Mouse (Mus musculus) neural tube, embryonic 12.5 days (tissue): ENCODE measurements at regions not wholly inside any gene's neighbourhood (a gene's known extent, or its start where the extent isn't known, plus 50 kb on each side); places are given as distances from the start of the nearest gene placed in this dataset.
"Not testable (repeated sequence)": the region's sequence is repeated elsewhere in the genome, so short reads cannot be mapped to it uniquely, and the experiment has no call there.

Experiments used
- ATAC-seq: fragments of 200-750 bp; cut with Nextera tagmentation; 2 replicates; pipeline ENCODE4 v1.8.0; 2017; ENCODE audit warnings: low read depth, mild to moderate bottlenecking, moderate TSS enrichment, moderate library complexity; ENCODE audit not compliant: low FRiP score
- H3K27ac ChIP-seq: fragments of 300-500 bp; sonication (generic); 2 replicates; pipeline ENCODE4 v1.5.1; 2016
- H3K27me3 ChIP-seq: fragments of 300-500 bp; sonication (generic); replicated peaks from 2 replicates; pipeline ENCODE4 v1.6.1; 2016; ENCODE audit warnings: mild to moderate bottlenecking
- H3K36me3 ChIP-seq: fragments of 300-500 bp; sonication (generic); 2 replicates; pipeline ENCODE4 v1.6.1; 2016; ENCODE audit warnings: mild to moderate bottlenecking
- H3K4me1 ChIP-seq: fragments of 300-500 bp; sonication (generic); 2 replicates; pipeline ENCODE4 v1.6.1; 2016
- H3K4me2 ChIP-seq: fragments of 300-500 bp; sonication (generic); replicated peaks from 2 replicates; pipeline ENCODE4 v1.6.1; 2016; ENCODE audit warnings: mild to moderate bottlenecking
- H3K4me3 ChIP-seq: fragments of 300-500 bp; sonication (generic); 2 replicates; pipeline ENCODE4 v1.5.1; 2016
- H3K9ac ChIP-seq: fragments of 300-500 bp; sonication (generic); 2 replicates; pipeline ENCODE4 v1.6.1; 2016; ENCODE audit warnings: mild to moderate bottlenecking
- H3K9me3 ChIP-seq: fragments of 300-500 bp; sonication (generic); 2 replicates; pipeline ENCODE4 v1.6.1; 2016; ENCODE audit warnings: mild to moderate bottlenecking
- WGBS: fragments of 180-500 bp; shearing (Covaris S2); methylation state at CpG from one replicate; pipeline ENCODE4 v1.1.7; 2016; 5-methylcytosine and 5-hydroxymethylcytosine counted together

DNA sequence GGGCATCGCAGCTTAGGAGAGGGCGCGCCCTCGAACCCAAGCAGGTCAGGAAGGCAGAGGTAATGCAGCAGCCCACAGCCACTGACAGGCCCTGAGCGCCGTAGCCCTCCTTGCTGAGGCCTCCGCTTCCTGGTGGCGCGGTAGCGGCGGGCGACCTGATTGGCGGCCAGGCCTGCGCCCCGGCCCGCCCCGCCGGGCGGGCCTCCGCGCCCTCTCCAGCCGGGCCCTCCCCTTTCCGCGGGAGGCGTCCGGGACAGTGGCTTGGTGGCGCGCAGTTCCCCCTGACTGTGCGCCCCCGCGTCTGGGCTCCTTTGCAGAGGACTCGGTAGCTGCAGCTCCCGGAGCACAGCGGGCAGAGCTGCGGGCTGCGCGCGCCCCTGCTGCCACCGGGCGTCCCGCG, 242.1 kb downstream of the Gm21863 start:
- not testable (repeated sequence) for H3K36me3 ChIP-seq, H3K9me3 ChIP-seq, H3K9ac ChIP-seq, H3K27ac ChIP-seq, H3K4me1 ChIP-seq, H3K27me3 ChIP-seq, ATAC-seq
- H3K4me2 ChIP-seq, result peak overlapping the region; percentile 52
- H3K4me3 ChIP-seq, result peak overlapping the region; percentile 46
- WGBS, result 2% methylated on average over 39 of the region's 42 CpGs

DNA sequence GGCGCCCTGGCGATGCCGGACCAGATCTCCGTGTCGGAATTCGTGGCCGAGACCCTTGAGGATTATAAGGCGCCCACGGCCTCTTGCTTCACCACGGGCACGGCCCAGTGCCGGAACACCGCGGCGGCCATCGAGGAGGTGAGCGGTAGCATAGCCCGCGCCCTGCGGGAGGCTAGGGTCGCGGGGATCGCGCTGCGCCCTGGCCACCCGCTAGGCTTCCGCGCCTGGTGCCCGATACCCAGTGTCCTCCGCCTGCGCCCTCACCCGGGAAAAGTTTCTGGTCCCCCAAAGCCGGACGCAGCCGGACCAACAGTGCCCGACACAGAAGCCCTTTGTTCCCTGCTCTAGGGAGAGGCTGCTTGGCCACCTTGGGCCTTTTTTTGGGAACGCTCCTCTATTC, 242.6 kb downstream of the Gm21863 start:
- H3K9me3 ChIP-seq, H3K36me3 ChIP-seq, H3K27ac ChIP-seq, ATAC-seq, H3K4me1 ChIP-seq, H3K27me3 ChIP-seq: not testable (repeated sequence)
- H3K4me2 ChIP-seq, result peak overlapping the region; percentile 52
- H3K9ac ChIP-seq, result peak overlapping the region; percentile 51; the same call in 1 of the 2 replicates
- H3K4me3 ChIP-seq, result peak overlapping the region; percentile 46
- 2% methylated on average over 37 of the region's 37 CpGs for WGBS

DNA sequence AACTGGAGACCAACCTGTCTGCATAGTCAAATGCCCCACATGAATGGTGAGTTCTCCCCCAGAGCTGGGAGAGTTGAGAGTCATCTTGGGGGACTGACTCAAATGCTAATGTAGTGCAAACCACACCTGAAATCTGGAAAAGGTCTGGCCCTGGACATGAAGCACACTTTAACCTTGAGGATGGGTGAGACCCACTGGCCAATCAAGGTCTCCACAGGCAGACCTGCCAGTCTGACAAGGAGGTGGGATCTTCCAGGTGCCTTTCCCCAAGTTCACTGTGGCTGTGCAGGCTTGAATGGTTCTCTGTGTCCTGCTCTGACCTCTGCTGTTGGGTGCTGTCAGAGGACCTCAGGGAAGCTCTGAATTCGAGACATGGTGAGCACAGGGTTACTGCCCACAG, 269.6 kb downstream of the Gm21863 start:
- H3K4me3 ChIP-seq, H3K36me3 ChIP-seq, H3K27me3 ChIP-seq, H3K4me1 ChIP-seq, H3K27ac ChIP-seq, ATAC-seq, H3K9ac ChIP-seq, H3K4me2 ChIP-seq: not testable (repeated sequence)
- peaks cover 33% of the 10 kb centered on the region for H3K9me3 ChIP-seq
- WGBS, result 78% methylated on average over 1 of the region's 1 CpGs

DNA sequence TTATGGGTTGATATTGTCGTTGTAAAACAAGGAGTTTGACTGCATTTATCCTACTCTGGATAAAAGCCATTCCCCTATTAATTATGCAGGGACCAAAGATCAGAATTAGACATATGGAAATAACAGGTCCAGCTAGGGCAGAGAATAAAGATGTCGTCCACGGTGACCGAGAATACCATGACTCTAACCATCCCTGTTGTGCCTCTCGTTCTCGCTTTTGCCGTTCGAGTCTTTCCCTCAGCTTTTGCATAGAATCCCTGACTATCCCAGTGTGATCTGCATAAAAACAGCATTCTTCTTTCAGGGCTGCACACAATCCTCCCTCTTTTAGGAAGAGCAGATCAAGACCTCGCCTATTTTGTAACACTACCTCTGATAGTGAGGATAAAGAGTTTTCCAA, 272.5 kb downstream of the Gm21863 start:
- peak; percentile 8; the same call in 1 of the 2 replicates for ATAC-seq
- peaks cover 62% of the 10 kb centered on the region for H3K9me3 ChIP-seq
- H3K9ac ChIP-seq, H3K27me3 ChIP-seq, H3K27ac ChIP-seq, H3K4me2 ChIP-seq, H3K4me3 ChIP-seq, H3K4me1 ChIP-seq, H3K36me3 ChIP-seq: not testable (repeated sequence)
- WGBS, result 76% methylated on average over 9 of the region's 9 CpGs

DNA sequence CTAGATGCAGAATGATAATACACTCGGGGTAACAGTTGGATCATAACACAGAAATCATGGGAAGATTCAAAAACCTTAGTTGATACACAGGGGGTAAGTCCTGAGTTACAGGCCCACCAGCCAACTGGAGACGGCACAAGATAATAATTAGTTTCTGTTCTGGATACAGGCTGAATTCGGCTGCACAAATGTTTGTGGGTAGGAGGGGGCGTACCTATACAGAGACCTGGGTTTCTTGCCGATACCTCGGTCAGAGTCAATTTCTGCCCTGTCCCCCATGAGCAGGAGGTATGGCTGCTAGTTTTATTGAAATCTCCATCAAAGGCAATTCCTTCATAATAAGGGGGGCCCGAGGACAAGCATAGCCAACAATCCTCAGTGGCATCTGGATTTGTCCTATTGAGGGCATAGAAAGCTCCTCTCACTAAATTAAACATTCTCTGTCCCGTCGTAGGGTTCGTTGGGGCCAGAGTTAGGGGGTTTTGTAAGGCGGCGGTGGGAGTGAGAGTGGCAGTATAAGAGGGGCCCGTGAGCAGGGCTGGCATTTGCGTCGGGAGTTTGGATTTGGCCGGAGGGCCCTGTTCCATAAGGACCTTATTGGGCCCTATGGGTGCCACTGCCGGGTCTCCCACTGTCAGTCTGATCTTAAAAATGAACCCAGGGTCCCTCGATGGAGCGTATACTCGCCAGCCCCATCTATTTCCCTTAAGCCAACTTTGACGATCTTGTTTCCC, 273.3 kb downstream of the Gm21863 start:
- not testable (repeated sequence) for H3K27me3 ChIP-seq, H3K4me1 ChIP-seq, H3K4me2 ChIP-seq, H3K27ac ChIP-seq, H3K9ac ChIP-seq, ATAC-seq, H3K36me3 ChIP-seq
- Histone ChIP-seq H3K9me3 (peaks cover 70% of the 10 kb centered on the region), H3K4me3 (0 out of 2 replicates have a peak overlapping the region, but pooled peaks have one; percentile 3)
- 71% methylated on average over 21 of the region's 21 CpGs for WGBS

DNA sequence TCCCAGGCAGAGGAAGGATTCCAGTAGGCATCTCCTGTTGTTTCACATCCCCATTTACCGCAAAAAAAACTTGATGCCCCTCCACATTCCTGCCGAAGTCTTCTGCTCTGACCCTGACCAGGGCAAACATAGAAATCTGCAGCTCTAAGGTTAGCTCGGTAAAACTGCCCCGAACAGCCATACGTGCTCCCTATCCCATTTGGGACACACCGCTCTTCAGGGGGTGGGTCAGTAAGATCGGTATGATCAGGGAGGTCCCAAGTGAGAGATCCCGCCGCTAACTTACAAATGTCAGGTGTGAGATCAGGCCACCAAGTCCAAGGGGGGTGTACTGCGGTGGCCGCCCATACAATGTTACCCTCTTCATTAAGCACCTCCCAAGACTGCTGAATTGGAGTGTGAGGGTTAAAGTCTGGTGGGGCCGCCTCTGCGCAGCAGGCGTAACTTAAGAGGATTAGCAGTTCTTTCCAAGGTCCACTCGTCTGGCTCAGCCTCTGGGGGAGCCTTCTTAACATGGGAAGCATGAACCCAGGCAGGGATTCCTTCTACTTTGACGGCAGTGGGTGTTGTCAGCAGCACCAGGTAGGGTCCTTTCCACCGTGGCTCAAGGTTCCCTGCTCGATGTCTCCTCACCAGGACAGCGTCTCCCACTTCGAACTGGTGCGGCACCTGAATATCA, 274.2 kb downstream of the Gm21863 start:
- H3K4me1 ChIP-seq, H3K27me3 ChIP-seq, H3K27ac ChIP-seq, H3K36me3 ChIP-seq, H3K9ac ChIP-seq, H3K4me2 ChIP-seq, H3K4me3 ChIP-seq: not testable (repeated sequence)
- peaks cover 78% of the 10 kb centered on the region for H3K9me3 ChIP-seq
- peak; percentile 4; the same call in 1 of the 2 replicates for ATAC-seq
- 68% methylated on average over 21 of the region's 21 CpGs for WGBS

DNA sequence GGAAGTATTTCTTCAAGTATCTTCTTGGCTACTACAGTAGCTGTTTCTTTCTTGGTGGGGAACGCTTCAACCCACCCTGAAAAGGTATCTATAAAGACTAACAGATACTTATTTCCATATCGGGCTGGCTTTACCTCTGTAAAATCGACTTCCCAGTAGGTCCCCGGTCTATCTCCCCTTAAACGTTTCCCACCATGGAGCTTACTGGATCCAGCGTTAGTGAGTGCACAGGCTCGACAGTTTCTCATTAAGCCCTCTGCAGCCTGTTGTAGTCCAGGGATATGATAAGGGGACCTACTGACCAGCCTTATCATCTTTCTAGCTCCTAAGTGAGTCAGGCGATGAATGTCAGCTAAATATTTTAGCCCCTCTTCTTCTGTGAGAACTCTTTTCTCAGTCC, 275.1 kb downstream of the Gm21863 start:
- H3K9ac ChIP-seq, ATAC-seq: not testable (repeated sequence)
- peaks cover 15% of the 10 kb centered on the region for H3K36me3 ChIP-seq

DNA sequence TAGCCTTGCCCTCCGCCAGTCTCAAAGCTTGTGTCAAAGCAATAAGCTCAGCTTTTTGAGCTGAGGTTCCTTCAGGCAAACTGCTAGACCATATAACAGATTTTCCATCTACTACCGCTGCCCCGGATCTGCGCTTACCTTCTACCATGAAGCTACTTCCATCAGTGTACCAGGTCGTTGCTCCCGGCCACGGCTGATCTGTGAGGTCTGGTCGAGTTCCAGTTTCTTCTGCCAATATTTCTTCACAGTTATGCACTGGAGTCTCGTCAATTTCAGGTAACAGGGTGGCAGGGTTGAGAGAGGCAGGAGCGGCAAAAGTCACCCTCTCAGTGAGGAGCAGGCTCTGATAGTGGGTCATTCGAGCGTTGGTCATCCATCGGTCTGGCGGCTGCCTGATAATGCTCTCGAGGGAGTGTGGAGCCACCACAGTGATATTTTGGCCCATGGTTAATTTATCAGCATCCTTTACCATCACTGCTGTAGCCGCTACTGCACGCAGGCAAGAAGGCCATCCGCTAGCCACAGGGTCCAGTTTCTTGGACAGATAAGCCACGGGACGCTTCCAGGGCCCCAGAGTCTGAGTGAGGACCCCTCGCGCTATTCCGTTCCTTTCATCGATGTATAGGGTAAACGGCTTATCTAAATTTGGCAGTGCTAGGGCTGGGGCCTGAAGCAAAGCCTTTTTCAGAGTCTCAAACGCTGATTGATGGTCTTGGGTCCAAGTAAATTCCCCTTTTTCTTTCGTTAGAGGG, 276.0 kb downstream of the Gm21863 start:
- H3K9ac ChIP-seq, result no peak overlapping the region

More for the DNA sequence above, 275.1 kb downstream of the Gm21863 start:
- peaks cover 82% of the 10 kb centered on the region for H3K9me3 ChIP-seq
- not testable (repeated sequence) for H3K4me1 ChIP-seq, H3K27ac ChIP-seq, H3K4me3 ChIP-seq, H3K27me3 ChIP-seq, H3K4me2 ChIP-seq
- WGBS, result 71% methylated on average over 8 of the region's 8 CpGs

DNA sequence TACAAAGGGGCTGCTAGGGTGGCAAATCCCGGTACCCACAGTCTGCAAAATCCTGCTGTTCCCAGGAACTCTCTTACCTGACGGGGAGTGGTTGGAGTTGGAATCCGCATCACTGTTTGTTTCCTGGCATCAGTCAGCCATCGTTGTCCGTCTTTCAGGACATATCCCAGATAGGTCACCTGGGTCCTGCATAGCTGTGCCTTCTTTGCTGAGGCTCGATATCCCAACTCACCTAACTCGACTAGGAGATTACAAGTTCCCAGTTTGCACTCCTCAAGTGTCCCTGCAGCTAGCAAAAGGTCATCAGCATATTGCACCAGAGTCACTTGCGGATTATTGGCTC, 276.6 kb downstream of the Gm21863 start:
- no peaks in the 10 kb centered on the region for H3K4me1 ChIP-seq
- H3K4me2 ChIP-seq, result no peak overlapping the region
- H3K36me3 ChIP-seq, result peaks cover 15% of the 10 kb centered on the region
- H3K9ac ChIP-seq, result no peak overlapping the region
- 66% methylated on average over 8 of the region's 8 CpGs for WGBS
- H3K27me3 ChIP-seq, result peaks cover 5% of the 10 kb centered on the region; the same call in 1 of the 2 replicates
- no peak overlapping the region for H3K27ac ChIP-seq
- peaks cover 78% of the 10 kb centered on the region for H3K9me3 ChIP-seq
- ATAC-seq, result no peak
- no peak overlapping the region for H3K4me3 ChIP-seq

More for the DNA sequence above, 276.0 kb downstream of the Gm21863 start:
- H3K4me3 ChIP-seq, result no peak overlapping the region
- peaks cover 5% of the 10 kb centered on the region; the same call in 1 of the 2 replicates for H3K27me3 ChIP-seq
- H3K36me3 ChIP-seq, result peaks cover 15% of the 10 kb centered on the region
- H3K9me3 ChIP-seq, result peaks cover 78% of the 10 kb centered on the region
- H3K4me2 ChIP-seq, result no peak overlapping the region
- 62% methylated on average over 27 of the region's 27 CpGs for WGBS
- H3K27ac ChIP-seq, result no peak overlapping the region
- H3K4me1 ChIP-seq, result no peaks in the 10 kb centered on the region
- no peak for ATAC-seq

DNA sequence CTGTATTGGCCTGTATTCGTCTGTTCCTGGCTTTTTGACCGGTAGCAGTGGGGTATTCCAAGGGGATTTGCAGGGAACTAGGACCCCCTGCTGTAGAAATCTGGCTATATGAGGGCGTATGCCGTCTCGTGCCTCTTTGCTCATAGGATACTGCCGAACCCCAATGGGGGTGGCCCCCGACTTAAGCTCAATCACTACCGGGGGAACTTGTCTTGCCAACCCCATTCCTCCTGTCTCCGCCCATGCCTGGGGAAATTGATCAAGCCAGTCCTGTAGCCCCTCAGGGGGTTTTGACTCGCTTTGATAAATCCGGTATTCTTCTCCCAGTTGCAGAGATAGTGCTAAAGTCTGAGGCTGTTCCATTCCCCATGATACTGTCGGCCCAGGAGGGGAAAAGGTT, 277.2 kb downstream of the Gm21863 start:
- Histone ChIP-seq H3K9me3 (peaks cover 77% of the 10 kb centered on the region), H3K27me3 (peaks cover 5% of the 10 kb centered on the region; the same call in 1 of the 2 replicates), H3K4me3 (no peak overlapping the region), H3K4me2 (no peak overlapping the region), H3K36me3 (peaks cover 15% of the 10 kb centered on the region), H3K4me1 (no peaks in the 10 kb centered on the region), H3K9ac (no peak overlapping the region), H3K27ac (no peak overlapping the region)
- 0 out of 2 replicates have a peak, but pooled peaks have one; percentile 22 for ATAC-seq
- 71% methylated on average over 12 of the region's 12 CpGs for WGBS

DNA sequence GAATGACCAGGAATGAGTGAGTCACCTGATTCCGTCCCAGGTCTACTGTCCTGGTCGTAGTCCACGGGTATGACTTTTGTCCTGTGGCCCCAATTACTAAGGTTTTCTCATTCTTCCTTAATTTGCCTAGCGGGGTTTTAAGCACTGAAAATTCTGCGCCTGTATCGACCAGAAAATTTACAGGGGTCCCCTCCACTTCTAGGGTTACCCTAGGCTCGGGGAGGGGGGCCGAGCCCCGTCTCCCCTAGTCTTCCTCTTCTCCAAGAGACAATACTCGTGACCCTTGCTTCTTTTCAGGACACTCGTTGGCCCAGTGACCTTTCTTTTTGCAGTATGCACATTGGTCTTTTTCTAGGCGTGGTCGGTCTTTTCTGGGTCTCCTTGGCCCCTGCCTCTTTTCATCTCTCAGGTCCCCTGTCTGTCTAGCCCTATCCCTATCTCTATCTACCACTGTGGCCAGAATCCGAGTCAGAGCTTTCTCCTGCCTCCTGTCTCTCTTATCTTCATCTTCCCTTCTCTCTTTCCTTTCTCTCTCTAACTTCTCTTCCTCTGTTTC, 277.8 kb downstream of the Gm21863 start:
- H3K4me3 ChIP-seq, result no peak overlapping the region
- peaks cover 15% of the 10 kb centered on the region for H3K36me3 ChIP-seq
- no peak for ATAC-seq
- no peak overlapping the region for H3K27ac ChIP-seq
- no peak overlapping the region for H3K9ac ChIP-seq
- peaks cover 72% of the 10 kb centered on the region for H3K9me3 ChIP-seq
- WGBS, result 67% methylated on average over 14 of the region's 14 CpGs
- peaks cover 5% of the 10 kb centered on the region; the same call in 1 of the 2 replicates for H3K27me3 ChIP-seq
- no peak overlapping the region for H3K4me2 ChIP-seq
- H3K4me1 ChIP-seq, result no peaks in the 10 kb centered on the region
